Mouse (Mus musculus): ENCODE measurements at regions not wholly inside any gene's neighbourhood (a gene's known extent, or its start where the extent isn't known, plus 50 kb on each side); places are given as distances from the start of the nearest gene placed in this dataset.

GRCm38 (mm10) chr9:118240711-118241110 is 90.7 kb upstream of the Cmc1 start:
- H3K4me3 ChIP-seq (ENCODE audit: insufficient read depth, low read depth, low read length), result no peak overlapping the region
- no peak for DNase-seq (ENCODE audit: extremely low read depth, low read depth, low spot score)
- no peak overlapping the region for H3K27ac ChIP-seq (replicated peaks; ENCODE audit: insufficient read depth, low read depth, low read length)
- no peak for TF ChIP-seq CTCF (IDR thresholded peaks at IDR 0.05; ENCODE audit: low read depth, low read length)
- no peak for TF ChIP-seq POLR2A (IDR thresholded peaks at IDR 0.05; ENCODE audit: extremely low read depth, insufficient read depth, low read length)
- no peaks in the 10 kb centered on the region; the same call in 1 of the 2 replicates for H3K27me3 ChIP-seq (ENCODE audit: control insufficient read depth, insufficient read depth, low read length)
- H3K36me3 ChIP-seq (ENCODE audit: control insufficient read depth, insufficient read depth, low read length), result no peaks in the 10 kb centered on the region
- 74% methylated on average over 4 of the region's 4 CpGs for WGBS
- no peak overlapping the region for H3K9ac ChIP-seq (ENCODE audit: low read depth, low read length)
- no peaks in the 10 kb centered on the region for H3K4me1 ChIP-seq (ENCODE audit: control insufficient read depth, insufficient read depth, low read length)
- no peaks in the 10 kb centered on the region for H3K79me2 ChIP-seq (ENCODE audit: control insufficient read depth, insufficient read depth, low read length)

- Histone ChIP-seq H3K9ac (ENCODE audit: low read depth, low read length) (no peak overlapping the region), H3K4me3 (ENCODE audit: insufficient read depth, low read depth, low read length) (no peak overlapping the region), H3K27me3 (ENCODE audit: control insufficient read depth, insufficient read depth, low read length) (no peaks in the 10 kb centered on the region), H3K4me1 (ENCODE audit: control insufficient read depth, insufficient read depth, low read length) (no peaks in the 10 kb centered on the region), H3K79me2 (ENCODE audit: control insufficient read depth, insufficient read depth, low read length) (no peaks in the 10 kb centered on the region), H3K27ac (replicated peaks; ENCODE audit: insufficient read depth, low read depth, low read length) (no peak overlapping the region), H3K36me3 (ENCODE audit: control insufficient read depth, insufficient read depth, low read length) (no peaks in the 10 kb centered on the region)
- TF ChIP-seq CTCF (IDR thresholded peaks at IDR 0.05; ENCODE audit: low read depth, low read length) (no peak), POLR2A (IDR thresholded peaks at IDR 0.05; ENCODE audit: extremely low read depth, insufficient read depth, low read length) (no peak)
- DNase-seq (ENCODE audit: extremely low read depth, low read depth, low spot score), result no peak
- 47% methylated on average over 15 of the region's 15 CpGs for WGBS
Observed at GRCm38 (mm10) chr9:118246820-118247628, 97.0 kb upstream of the Cmc1 start.

- H3K79me2 ChIP-seq (ENCODE audit: control insufficient read depth, insufficient read depth, low read length), result no peaks in the 10 kb centered on the region
- no peaks in the 10 kb centered on the region for H3K4me1 ChIP-seq (ENCODE audit: control insufficient read depth, insufficient read depth, low read length)
- no peak overlapping the region for H3K4me3 ChIP-seq (ENCODE audit: insufficient read depth, low read depth, low read length)
- no peak overlapping the region for H3K9ac ChIP-seq (ENCODE audit: low read depth, low read length)
- H3K27ac ChIP-seq (replicated peaks; ENCODE audit: insufficient read depth, low read depth, low read length), result no peak overlapping the region
- TF ChIP-seq POLR2A (IDR thresholded peaks at IDR 0.05; ENCODE audit: extremely low read depth, insufficient read depth, low read length), result no peak
- TF ChIP-seq CTCF (IDR thresholded peaks at IDR 0.05; ENCODE audit: low read depth, low read length), result no peak
- no peaks in the 10 kb centered on the region for H3K36me3 ChIP-seq (ENCODE audit: control insufficient read depth, insufficient read depth, low read length)
- DNase-seq (ENCODE audit: extremely low read depth, low read depth, low spot score), result no peak
- H3K27me3 ChIP-seq (ENCODE audit: control insufficient read depth, insufficient read depth, low read length), result no peaks in the 10 kb centered on the region; the same call in 1 of the 2 replicates
Observed at GRCm38 (mm10) chr9:118253829-118254228, 103.9 kb upstream of the Cmc1 start.

- no peak for DNase-seq (ENCODE audit: extremely low read depth, low read depth, low spot score)
- 56% methylated on average over 9 of the region's 9 CpGs for WGBS
- no peaks in the 10 kb centered on the region for H3K4me1 ChIP-seq (ENCODE audit: control insufficient read depth, insufficient read depth, low read length)
- no peak overlapping the region for H3K9ac ChIP-seq (ENCODE audit: low read depth, low read length)
- no peaks in the 10 kb centered on the region; the same call in 1 of the 2 replicates for H3K27me3 ChIP-seq (ENCODE audit: control insufficient read depth, insufficient read depth, low read length)
- H3K27ac ChIP-seq (replicated peaks; ENCODE audit: insufficient read depth, low read depth, low read length), result no peak overlapping the region
- no peaks in the 10 kb centered on the region for H3K79me2 ChIP-seq (ENCODE audit: control insufficient read depth, insufficient read depth, low read length)
- no peak overlapping the region for H3K4me3 ChIP-seq (ENCODE audit: insufficient read depth, low read depth, low read length)
- no peak for TF ChIP-seq POLR2A (IDR thresholded peaks at IDR 0.05; ENCODE audit: extremely low read depth, insufficient read depth, low read length)
- no peak for TF ChIP-seq CTCF (IDR thresholded peaks at IDR 0.05; ENCODE audit: low read depth, low read length)
- H3K36me3 ChIP-seq (ENCODE audit: control insufficient read depth, insufficient read depth, low read length), result no peaks in the 10 kb centered on the region
Observed at GRCm38 (mm10) chr9:118255200-118255733, 105.3 kb upstream of the Cmc1 start.

- Histone ChIP-seq H3K36me3 (ENCODE audit: control insufficient read depth, insufficient read depth, low read length) (no peaks in the 10 kb centered on the region), H3K4me3 (ENCODE audit: insufficient read depth, low read depth, low read length) (no peak overlapping the region), H3K27ac (replicated peaks; ENCODE audit: insufficient read depth, low read depth, low read length) (no peak overlapping the region), H3K79me2 (ENCODE audit: control insufficient read depth, insufficient read depth, low read length) (no peaks in the 10 kb centered on the region), H3K4me1 (ENCODE audit: control insufficient read depth, insufficient read depth, low read length) (no peaks in the 10 kb centered on the region), H3K9ac (ENCODE audit: low read depth, low read length) (no peak overlapping the region), H3K27me3 (ENCODE audit: control insufficient read depth, insufficient read depth, low read length) (no peaks in the 10 kb centered on the region; the same call in 1 of the 2 replicates)
- no peak for TF ChIP-seq CTCF (IDR thresholded peaks at IDR 0.05; ENCODE audit: low read depth, low read length)
- no peak for TF ChIP-seq POLR2A (IDR thresholded peaks at IDR 0.05; ENCODE audit: extremely low read depth, insufficient read depth, low read length)
- no peak for DNase-seq (ENCODE audit: extremely low read depth, low read depth, low spot score)
- 33% methylated on average over 11 of the region's 11 CpGs for WGBS
Observed at GRCm38 (mm10) chr9:118255751-118256266, 105.8 kb upstream of the Cmc1 start.

GRCm38 (mm10) chr9:118266298-118266697 is 116.3 kb upstream of the Cmc1 start:
- H3K27me3 ChIP-seq (ENCODE audit: control insufficient read depth, insufficient read depth, low read length), result no peaks in the 10 kb centered on the region
- H3K4me3 ChIP-seq (ENCODE audit: insufficient read depth, low read depth, low read length), result no peak overlapping the region
- H3K79me2 ChIP-seq (ENCODE audit: control insufficient read depth, insufficient read depth, low read length), result no peaks in the 10 kb centered on the region
- 62% methylated on average over 5 of the region's 5 CpGs for WGBS
- H3K4me1 ChIP-seq (ENCODE audit: control insufficient read depth, insufficient read depth, low read length), result no peaks in the 10 kb centered on the region
- no peaks in the 10 kb centered on the region for H3K36me3 ChIP-seq (ENCODE audit: control insufficient read depth, insufficient read depth, low read length)
- DNase-seq (ENCODE audit: extremely low read depth, low read depth, low spot score), result no peak
- no peak overlapping the region for H3K27ac ChIP-seq (replicated peaks; ENCODE audit: insufficient read depth, low read depth, low read length)
- H3K9ac ChIP-seq (ENCODE audit: low read depth, low read length), result no peak overlapping the region
- TF ChIP-seq CTCF (IDR thresholded peaks at IDR 0.05; ENCODE audit: low read depth, low read length) (no peak), POLR2A (IDR thresholded peaks at IDR 0.05; ENCODE audit: extremely low read depth, insufficient read depth, low read length) (no peak)

Data from liver, adult 2 months (tissue).